Mouse (Mus musculus) left cerebral cortex, adult 9 months (tissue): ENCODE measurements around the gene Nrp2.

Source experiments
- DNase-seq, 2 experiments: peaks; one replicate each; pipeline ENCODE4 v3.0.0; 2022; ENCODE audit warnings: low spot score in 2 of 2

Gene Nrp2

DNA sequence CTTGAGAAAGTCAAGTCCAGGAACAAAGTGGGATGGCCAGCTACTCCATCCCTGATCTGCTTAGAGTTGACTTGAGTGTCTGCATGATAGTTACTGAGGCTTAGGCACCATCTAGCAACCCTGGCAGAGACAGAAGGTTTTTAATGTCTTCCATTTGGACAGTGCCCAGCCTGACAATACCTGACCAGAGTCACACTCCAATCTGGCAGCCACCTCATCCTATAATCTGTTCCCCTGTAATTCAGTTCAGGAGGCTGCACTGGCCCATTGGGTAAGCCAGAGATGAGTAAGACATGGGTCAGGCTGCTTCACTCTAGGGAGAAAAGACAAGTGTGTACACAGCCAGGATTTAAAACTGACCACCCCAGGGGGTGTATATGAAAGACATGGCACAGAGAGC is 79.5 kb downstream of the Nrp2 start:
- no peak for DNase-seq

GRCm38 (mm10) chr1:62783354-62784083 is 80.4 kb downstream of the Nrp2 start:
- DNase-seq, result no peak

DNA sequence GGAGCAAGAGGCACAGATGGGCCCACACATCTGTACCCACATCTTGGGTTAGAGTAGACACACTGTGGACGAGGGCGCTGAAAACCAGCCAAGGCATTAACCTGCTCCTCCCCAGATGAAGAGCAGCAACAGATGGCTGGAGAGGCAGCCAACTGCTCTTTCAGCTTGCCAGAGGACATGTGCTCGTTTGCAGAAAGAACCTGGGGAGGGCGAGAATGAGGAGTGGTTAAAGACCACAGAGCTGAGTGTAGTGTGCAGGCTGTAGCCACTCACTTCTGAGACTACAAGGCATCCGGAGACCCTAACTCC is 81.0 kb downstream of the Nrp2 start:
- DNase-seq, result no peak

GRCm38 (mm10) chr1:62786255-62786654 is 83.2 kb downstream of the Nrp2 start:
- peak in 1 of 2 experiments; percentile 81 for DNase-seq

DNA sequence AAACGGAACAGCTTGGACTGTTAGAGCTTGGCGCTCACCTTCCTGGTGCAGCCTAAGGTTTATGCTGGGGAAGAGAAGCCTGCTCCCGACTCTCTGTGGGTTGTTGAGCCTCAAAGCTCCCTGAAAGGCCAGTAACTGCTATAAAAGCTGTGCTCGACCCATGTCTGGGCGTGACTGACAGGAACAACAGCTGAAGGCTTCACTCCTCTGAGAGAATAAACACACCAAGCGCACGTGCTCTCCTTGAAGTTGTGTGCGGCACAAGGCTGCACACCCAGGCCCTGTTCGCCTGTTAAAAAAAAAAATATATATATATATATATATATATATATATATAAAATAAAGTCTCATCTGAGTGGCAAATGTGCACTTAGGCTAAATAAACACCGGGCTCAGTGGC is 84.5 kb downstream of the Nrp2 start:
- no peak for DNase-seq

GRCm38 (mm10) chr1:62794223-62794895 is 91.3 kb downstream of the Nrp2 start:
- DNase-seq, result peak; percentile 55 to 80

DNA sequence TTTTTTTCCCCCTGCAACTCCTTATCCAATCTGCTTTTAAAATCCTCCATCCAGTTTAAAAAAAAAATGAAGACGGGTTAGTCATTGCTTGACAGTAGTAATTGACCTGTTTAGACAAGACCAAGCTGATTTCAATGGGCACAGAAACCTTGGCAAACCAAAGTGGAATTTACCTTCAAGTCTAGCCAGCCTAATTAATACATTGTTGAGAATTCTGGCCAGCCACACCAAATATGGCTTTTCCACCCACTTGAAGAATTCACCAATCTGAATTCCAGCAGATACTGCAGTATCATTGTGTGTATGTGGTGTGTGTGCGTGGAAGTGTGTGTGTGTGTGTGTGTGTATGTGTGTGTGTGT is 91.8 kb downstream of the Nrp2 start:
- no peak for DNase-seq

- peak in 1 of 2 experiments; percentile 44 for DNase-seq
Observed at GRCm38 (mm10) chr1:62795307-62796037, 92.4 kb downstream of the Nrp2 start.

DNA sequence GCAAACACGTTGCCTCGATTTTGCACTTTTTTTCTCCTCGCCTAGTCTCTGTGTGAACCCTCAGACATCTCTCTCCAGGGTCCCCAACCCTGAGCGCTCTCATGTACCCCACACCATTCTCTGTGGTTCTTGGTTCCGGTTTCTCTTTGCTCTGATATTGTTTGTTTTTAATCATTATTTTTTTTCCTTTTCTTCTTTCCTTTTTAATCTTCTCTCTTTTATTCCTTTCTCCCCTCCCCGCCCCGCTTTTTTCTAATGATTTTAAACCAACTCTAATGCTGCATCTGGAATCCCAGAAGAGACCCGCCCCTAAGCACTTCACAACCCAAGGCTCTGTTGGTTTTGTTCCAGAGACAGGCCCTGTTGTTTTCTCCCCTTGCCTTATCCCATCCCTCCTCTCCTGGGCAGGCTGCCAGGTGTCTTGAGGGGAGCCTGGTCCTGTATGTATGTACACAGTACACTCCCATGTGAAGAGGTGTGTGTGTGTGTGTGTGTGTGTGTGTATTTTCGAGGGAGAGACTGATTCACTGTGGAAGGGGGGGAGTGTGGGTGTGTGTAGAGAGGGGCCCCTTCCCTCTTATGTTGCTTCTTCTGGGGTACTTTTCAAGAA is 93.1 kb downstream of the Nrp2 start:
- DNase-seq, result no peak

- no peak for DNase-seq
Observed at GRCm38 (mm10) chr1:62799427-62799826, 96.3 kb downstream of the Nrp2 start.

DNA sequence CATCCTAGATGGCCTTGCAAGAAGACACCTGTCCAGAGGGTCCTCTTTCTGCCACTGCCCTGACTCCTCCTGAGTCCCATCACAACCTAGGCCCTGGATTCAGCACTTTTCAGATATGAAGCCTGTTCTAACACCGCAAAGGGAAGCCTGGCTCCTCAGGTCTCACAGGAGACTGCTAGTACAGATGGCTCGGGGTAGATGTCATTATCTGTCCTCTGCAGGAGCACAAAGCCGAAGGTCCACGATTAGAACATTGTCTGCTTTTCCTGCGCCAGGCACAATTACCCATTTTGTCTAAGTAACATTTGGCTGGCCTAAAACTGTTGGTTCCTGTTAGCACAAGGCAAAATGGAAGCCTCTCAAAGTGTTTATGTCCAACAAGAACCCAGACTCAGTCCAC is 97.3 kb downstream of the Nrp2 start:
- DNase-seq, result no peak

DNA sequence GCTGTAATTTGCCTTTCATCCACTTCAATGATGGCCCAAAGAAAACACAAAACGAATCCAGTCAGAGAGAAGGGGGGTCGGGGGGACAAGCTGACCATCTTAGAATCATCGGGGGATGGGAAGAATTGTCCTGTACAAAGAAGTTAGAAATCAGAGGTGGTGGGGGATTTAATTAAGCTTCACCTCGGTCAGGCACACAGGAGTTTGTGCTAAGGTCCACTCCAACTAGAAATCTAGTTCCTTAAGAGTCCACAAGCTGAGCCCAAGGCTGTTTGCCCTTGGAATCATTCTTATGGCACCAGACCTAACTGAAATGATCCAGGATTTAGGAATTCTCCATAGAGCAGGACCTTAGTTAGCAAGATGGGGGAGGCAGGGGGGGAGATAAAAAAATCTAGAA is 98.3 kb downstream of the Nrp2 start:
- DNase-seq, result no peak

GRCm38 (mm10) chr1:62801842-62802241 is 98.8 kb downstream of the Nrp2 start:
- no peak for DNase-seq

GRCm38 (mm10) chr1:62803544-62803943 is 100.5 kb downstream of the Nrp2 start:
- DNase-seq, result no peak

DNA sequence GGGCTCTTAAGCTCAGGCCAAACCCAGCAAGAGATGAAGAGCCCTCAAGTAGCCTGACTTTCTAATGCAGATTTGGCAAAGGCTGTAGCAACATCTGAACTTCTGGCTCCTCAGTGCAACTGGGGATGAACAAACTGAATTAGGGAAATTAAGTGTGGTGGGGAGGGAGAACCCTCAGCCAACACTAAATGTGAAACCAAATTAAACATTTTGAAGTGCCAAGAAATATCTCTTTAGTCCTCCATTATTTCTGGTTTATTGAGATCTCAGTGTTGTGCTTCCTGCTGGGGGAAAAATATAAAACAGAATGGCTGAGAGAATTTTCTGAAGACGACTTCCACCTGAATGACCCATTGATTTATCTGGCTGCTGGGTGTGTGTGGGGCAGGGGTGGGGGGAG is 102.9 kb downstream of the Nrp2 start:
- DNase-seq, result no peak

DNA sequence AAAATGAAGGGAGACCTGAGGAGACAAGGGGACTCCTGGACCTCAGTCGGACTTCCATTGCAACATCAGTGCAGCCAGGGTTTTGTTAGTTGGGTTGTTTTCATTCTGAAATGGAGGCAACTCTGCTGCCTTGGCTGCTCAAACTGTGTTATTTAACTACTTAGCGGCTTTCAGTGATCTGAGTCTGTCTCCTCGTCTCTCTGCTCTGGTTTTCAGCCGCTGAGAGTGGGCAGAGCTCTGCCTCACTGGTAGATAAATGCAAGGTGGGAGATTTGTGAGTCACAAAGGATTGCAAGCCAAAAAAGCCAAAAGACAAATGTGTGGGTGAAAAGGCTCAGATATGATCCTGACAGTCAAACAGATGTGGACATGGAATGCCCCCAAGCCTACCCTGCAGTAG is 105.3 kb downstream of the Nrp2 start:
- peak in 1 of 2 experiments; percentile 40 for DNase-seq

DNA sequence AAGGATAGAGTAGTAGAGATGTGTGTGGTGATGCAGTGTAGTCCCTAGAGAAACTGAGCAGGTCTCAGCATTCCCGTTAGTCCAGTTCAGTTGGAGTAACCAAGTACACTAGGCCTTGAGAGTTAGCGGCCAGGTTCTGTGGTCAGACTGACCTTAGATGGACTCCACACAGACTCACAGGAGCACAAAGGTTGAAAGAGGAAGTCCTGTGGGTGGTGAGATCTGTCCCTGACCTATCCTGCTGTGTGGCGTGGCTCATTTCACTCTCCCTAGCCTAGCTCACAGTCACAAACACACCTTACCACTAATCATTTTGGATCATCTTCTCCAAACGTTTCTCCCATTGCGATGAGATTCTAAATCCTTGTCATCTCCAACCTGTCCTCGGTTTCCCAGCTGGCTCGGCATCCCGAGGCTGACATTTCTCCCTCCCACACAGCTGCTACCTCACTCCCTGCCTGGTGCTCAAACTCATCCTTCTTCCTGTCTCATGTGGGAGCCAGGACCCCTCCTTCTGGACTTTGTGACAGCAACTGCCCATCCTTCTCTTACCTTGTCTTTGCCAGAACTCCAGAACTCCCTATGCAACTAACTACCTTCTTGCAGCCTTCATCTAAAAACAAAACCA is 106.6 kb downstream of the Nrp2 start:
- DNase-seq, result no peak

- no peak for DNase-seq
Observed at GRCm38 (mm10) chr1:62811141-62811540, 108.1 kb downstream of the Nrp2 start.

DNA sequence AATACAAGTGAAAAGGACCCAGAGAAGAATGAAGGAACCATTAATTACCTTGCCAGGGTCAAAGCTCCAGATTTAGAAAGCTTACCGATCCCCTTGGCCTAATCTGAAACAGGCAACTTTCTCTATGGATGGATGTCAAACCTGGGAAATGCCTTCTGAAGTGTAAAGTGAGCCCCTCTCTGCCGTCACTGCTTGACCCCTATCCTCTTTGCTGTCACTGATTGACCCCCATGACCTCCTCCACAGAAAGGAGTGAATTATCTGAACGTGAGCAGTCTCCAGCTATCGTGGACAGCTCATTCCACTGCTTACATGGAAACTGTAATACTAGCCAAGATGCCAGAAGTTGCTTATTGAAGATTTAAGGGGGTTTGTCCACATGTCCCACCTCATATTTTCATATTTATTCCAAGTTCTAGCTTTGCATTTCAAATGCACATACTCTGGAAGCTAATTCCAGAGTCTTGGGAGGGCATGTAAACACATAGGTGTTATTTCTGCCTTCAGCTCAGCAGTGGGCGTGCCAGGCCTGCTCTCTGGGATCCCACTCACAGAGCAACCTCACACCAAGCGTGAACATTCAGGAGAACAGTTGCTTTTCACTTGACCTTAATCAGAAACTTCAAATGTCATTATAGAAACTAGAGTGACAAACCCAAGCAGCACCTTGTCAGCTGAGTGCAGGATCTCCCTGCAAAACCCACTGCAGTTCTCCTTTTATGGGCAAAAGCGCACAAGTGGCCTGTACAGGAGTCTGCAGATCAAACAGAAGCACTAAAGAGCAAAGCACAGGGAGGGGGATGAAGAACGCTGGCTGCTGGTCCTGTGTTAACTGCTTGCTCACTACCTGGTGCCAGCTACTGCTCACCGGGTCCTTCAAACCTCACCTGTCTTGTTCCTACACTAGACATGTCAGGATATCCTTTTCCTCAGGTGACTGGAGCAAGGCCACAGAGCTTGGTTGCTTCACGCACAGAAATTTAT is 109.9 kb downstream of the Nrp2 start:
- DNase-seq, result no peak

GRCm38 (mm10) chr1:62813938-62814337 is 110.9 kb downstream of the Nrp2 start:
- no peak for DNase-seq

- DNase-seq, result no peak
Observed at GRCm38 (mm10) chr1:62817566-62817965, 114.5 kb downstream of the Nrp2 start.
